Mouse (Mus musculus) liver, adult (tissue): Measurements from ENCODE around the gene Tns2.

Experiments
- GATA4 ChIP-seq: IDR thresholded peaks from 2 replicates; pipeline ENCODE4 v1.6.1; 2014; ENCODE audit warnings: mild to moderate bottlenecking, low read length; ENCODE audit not compliant: insufficient replicate concordance

Gene Tns2

DNA sequence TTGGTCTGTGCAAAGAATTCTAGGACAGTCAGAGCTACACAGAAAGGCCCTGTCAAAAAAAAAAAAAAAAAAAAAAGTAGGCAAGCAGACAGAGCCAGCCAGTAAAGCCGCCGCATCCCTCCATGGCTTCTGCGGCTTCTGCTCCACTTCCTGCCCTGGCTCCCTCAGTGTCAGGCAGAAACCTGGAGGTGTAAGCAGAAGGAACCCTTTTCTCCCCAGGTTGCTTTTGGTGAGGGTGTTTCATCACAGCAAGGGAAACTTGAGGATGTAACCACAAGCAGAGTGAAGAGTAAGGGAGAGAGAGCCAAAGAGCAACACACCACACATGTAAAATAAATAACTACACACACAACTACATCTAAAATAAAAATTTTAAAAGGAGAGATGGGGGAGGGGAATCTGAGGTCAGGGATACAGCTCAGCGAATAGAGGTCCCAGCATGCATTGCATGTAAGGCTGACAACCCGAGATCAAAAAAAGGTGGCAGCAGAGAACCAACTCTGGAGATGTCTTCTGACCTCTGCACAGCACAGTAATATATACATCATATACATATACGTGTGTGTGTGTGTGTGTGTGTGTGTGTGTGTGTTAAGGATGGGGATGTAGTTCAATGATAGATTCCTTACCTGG lies 65.4 kb downstream of the Tns2 start:
- no peak for TF ChIP-seq GATA4
